Mouse (Mus musculus): ENCODE results near the gene Wrap53. TPM values are rescaled to one million over a fixed set of nuclear protein-coding genes. Genes with fewer than 3 reads are reported as not detected.

Gene Wrap53
- 7.7 TPM for polyA plus RNA-seq (2015; fragmentation: Illumina TruSeq; extraction: RNeasy Lipid Tissue Mini Kit (QIAGEN cat#74804); ENCODE audit: insufficient read depth, low replicate concordance)

GRCm38 (mm10) chr11:69580091-69580514 lies at the start of gene Wrap53, which contains the start of gene Trp53:
Gene Wrap53, minus strand, starts transcription at chr11:69580255.
Gene Trp53, plus strand, starts transcription at chr11:69580359.

DNA sequence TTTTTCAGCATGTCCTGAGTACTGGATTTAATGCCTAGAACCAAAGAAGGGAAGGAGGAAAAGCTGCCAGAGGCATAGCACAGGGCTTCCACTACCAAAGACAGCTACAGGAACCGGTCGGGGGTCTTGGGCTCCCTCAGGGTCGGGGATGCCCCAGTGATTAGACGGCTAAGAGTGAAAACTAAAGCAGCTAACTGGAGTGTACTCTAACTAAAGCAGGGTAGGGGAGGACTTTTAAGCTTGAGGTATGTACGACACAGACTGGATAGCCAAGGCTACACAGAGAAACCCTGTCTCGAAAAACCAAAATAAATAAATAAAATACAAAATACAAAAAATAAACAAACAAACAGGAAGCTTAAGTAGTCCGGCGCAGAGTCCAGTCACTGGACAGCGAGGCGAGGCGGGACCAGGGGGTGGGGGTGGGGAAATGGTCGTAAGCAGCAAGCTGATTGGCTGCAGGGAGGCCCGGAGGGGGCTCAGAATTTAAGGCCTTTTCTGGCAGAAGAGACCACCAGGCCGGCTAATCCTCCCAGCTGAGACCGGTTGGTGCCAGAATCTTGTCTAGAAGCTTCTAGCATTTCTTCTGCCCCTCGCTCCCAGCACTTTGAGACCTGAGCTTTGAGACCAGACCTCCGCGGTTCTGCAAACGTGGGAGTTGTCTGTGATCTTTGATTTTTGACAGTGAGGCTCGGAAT lies 41.7 kb upstream of the Wrap53 start, which contains the start of gene Sat2:
Gene Sat2, plus strand, starts transcription at position 454 of the 698 bp plus-strand sequence.

GRCm38 (mm10) chr11:69617805-69618204 lies 37.8 kb upstream of the Wrap53 start, which contains the start of gene Shbg:
Gene Shbg, minus strand, starts transcription at chr11:69617905.

DNA sequence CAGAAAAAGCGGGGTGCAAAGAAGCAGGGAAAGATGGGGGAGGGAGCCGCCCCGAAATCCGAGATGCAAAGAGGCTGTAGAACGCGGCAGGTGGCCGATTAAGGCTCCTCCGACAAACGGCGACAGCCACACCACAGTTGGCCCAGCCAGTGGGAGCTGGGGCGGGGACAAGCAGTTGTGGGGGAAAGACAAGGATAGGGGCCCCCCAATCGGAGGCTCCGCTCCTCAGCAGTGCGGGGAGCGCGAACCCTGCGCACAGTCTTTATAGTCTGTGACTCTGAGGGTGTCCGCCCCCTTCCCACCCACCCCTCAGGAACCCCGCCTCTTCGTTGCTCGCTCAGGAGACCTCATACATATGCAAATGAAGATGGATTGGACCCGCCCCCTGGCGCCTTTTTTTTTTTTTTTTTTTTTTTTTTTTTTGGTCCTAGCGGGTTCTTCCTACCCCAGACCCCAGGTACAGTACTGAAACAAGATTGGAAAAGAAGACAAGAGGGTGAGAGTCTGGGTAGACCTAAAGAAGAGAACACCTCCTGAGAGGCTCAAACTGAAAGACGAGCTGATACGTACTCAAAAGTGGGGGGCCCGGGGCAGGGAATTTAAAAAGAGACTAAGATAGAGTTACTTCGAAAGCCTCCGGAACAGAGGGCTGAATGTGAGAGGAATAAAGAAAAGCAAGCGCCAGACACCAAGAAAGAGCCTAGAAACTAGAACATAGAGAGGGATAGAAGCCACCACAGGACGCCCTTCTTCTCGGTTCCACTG lies 25.9 kb upstream of the Wrap53 start, which contains the start of gene Atp1b2:
Gene Atp1b2, minus strand, starts transcription at position 217 of the 765 bp plus-strand sequence.

DNA sequence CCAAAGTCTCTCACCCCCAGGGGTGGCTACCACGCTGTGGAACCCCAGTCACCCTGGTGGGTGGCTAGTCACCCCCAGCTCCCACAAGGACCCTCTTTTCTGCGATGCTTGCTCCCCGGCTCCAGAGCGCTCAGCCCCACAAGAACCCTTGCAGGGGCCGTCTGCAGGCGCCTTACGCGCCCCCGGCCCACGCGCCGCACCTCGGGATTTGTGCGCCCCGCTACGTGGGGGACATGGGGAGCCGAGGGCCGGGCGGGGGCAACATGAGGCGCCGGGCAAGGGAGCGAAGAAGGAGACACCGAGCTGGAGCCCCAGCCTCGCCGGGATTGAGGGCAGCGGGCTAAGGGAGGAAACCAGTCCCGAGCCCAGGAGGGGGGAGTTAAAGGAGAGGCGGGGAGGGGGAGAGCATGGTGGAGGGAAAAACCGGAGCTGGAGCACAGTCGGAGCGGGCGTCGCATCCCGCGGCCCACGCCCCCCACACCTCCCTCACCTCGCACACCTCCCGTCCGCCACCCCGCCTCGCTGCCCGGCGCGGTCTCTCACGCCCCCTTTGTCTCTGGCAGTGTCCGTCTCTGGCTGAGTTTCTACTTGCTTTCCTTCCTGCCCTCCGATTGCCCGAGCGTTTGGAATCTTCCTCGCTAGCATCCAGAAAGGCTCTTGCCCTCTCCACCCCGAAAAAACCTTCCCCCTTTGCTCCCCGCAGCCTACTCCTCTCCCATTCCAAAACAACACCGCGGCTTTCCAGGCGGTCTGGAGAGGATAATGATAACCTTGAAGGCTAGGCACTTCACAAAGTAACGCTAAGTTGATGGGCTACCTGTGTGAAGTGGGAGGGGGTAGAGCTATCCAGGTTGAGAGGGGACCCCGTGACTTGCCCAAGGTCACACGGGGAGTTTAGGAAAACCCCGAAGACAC lies 19.9 kb downstream of the Wrap53 start, which contains the start of gene Efnb3:
Gene Efnb3, minus strand, starts transcription at position 355 of the 915 bp plus-strand sequence.

DNA sequence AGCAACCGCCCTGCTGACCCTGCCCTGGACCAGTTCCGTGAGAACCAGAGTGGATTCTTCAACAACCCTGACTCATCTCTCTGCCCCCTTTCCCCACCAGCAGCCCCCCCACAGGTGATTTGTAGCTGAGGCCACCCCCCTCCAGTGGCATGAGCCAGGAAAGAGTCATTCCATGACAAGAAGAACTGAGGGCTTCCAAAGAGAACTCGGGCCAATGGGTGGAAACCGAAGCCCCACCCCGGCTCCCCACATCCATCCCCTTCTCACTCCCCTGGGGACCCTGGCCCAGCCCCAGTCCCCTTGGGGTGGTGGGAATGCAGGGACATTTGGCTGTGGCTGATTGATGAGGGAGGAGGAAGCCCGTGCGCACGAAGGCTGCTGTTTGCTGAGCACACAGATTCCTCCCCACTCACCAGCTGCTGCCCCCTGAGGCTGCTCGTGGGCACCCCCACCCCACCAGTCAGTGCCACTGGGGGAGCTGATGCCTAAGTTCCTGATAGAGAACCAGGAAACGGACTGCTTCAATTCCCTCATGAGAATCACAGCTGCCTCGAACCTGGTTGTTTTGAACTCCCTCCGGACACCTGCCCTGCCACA lies 30.9 kb downstream of the Wrap53 start, which contains the start of gene Dnah2:
Gene Dnah2, minus strand, starts transcription at position 51 of the 597 bp plus-strand sequence.

Other genes starting within 250 kb of the Wrap53 start
- gene Rnf227, start 239.8 kb downstream of the Wrap53 start, polyA plus RNA-seq (2015; fragmentation: Illumina TruSeq; extraction: RNeasy Lipid Tissue Mini Kit (QIAGEN cat#74804); ENCODE audit: insufficient read depth, low replicate concordance) = 3.7 TPM
- gene Chd3, start 210.8 kb downstream of the Wrap53 start, polyA plus RNA-seq (2015; fragmentation: Illumina TruSeq; extraction: RNeasy Lipid Tissue Mini Kit (QIAGEN cat#74804); ENCODE audit: insufficient read depth, low replicate concordance) = 161 TPM
- gene Naa38, start 184.8 kb downstream of the Wrap53 start, polyA plus RNA-seq (2015; fragmentation: Illumina TruSeq; extraction: RNeasy Lipid Tissue Mini Kit (QIAGEN cat#74804); ENCODE audit: insufficient read depth, low replicate concordance) = 48.9 TPM
- 35.9 TPM for gene Cyb5d1, start 184.6 kb downstream of the Wrap53 start, polyA plus RNA-seq (2015; fragmentation: Illumina TruSeq; extraction: RNeasy Lipid Tissue Mini Kit (QIAGEN cat#74804); ENCODE audit: insufficient read depth, low replicate concordance)
- gene Tmem88, start 182.0 kb downstream of the Wrap53 start, polyA plus RNA-seq (2015; fragmentation: Illumina TruSeq; extraction: RNeasy Lipid Tissue Mini Kit (QIAGEN cat#74804); ENCODE audit: insufficient read depth, low replicate concordance) = 2.4 TPM
- 8.9 TPM for gene Kdm6b, start 166.6 kb downstream of the Wrap53 start, polyA plus RNA-seq (2015; fragmentation: Illumina TruSeq; extraction: RNeasy Lipid Tissue Mini Kit (QIAGEN cat#74804); ENCODE audit: insufficient read depth, low replicate concordance)
- gene Dnah2, start 31.1 kb downstream of the Wrap53 start, polyA plus RNA-seq (2015; fragmentation: Illumina TruSeq; extraction: RNeasy Lipid Tissue Mini Kit (QIAGEN cat#74804); ENCODE audit: insufficient read depth, low replicate concordance) = 0.51 TPM
- gene Efnb3, start 20.1 kb downstream of the Wrap53 start, polyA plus RNA-seq (2015; fragmentation: Illumina TruSeq; extraction: RNeasy Lipid Tissue Mini Kit (QIAGEN cat#74804); ENCODE audit: insufficient read depth, low replicate concordance) = 0.88 TPM
- gene Trp53, start 104 bp upstream of the Wrap53 start, polyA plus RNA-seq (2015; fragmentation: Illumina TruSeq; extraction: RNeasy Lipid Tissue Mini Kit (QIAGEN cat#74804); ENCODE audit: insufficient read depth, low replicate concordance) = 99.7 TPM
- gene Atp1b2, start 25.7 kb upstream of the Wrap53 start, polyA plus RNA-seq (2015; fragmentation: Illumina TruSeq; extraction: RNeasy Lipid Tissue Mini Kit (QIAGEN cat#74804); ENCODE audit: insufficient read depth, low replicate concordance) = 15.0 TPM
- not detected for gene Shbg, start 37.6 kb upstream of the Wrap53 start, polyA plus RNA-seq (2015; fragmentation: Illumina TruSeq; extraction: RNeasy Lipid Tissue Mini Kit (QIAGEN cat#74804); ENCODE audit: insufficient read depth, low replicate concordance)
- 3.1 TPM for gene Sat2, start 41.8 kb upstream of the Wrap53 start, polyA plus RNA-seq (2015; fragmentation: Illumina TruSeq; extraction: RNeasy Lipid Tissue Mini Kit (QIAGEN cat#74804); ENCODE audit: insufficient read depth, low replicate concordance)
- 49.8 TPM for gene Fxr2, start 52.7 kb upstream of the Wrap53 start, polyA plus RNA-seq (2015; fragmentation: Illumina TruSeq; extraction: RNeasy Lipid Tissue Mini Kit (QIAGEN cat#74804); ENCODE audit: insufficient read depth, low replicate concordance)
- not detected for gene Sox15, start 75.1 kb upstream of the Wrap53 start, polyA plus RNA-seq (2015; fragmentation: Illumina TruSeq; extraction: RNeasy Lipid Tissue Mini Kit (QIAGEN cat#74804); ENCODE audit: insufficient read depth, low replicate concordance)
- 58.3 TPM for gene Mpdu1, start 82.4 kb upstream of the Wrap53 start, polyA plus RNA-seq (2015; fragmentation: Illumina TruSeq; extraction: RNeasy Lipid Tissue Mini Kit (QIAGEN cat#74804); ENCODE audit: insufficient read depth, low replicate concordance)
- 75.0 TPM for gene Cd68, start 85.9 kb upstream of the Wrap53 start, polyA plus RNA-seq (2015; fragmentation: Illumina TruSeq; extraction: RNeasy Lipid Tissue Mini Kit (QIAGEN cat#74804); ENCODE audit: insufficient read depth, low replicate concordance)
- gene Eif4a1, start 92.2 kb upstream of the Wrap53 start, polyA plus RNA-seq (2015; fragmentation: Illumina TruSeq; extraction: RNeasy Lipid Tissue Mini Kit (QIAGEN cat#74804); ENCODE audit: insufficient read depth, low replicate concordance) = 820 TPM
- gene Senp3, start 101.8 kb upstream of the Wrap53 start, polyA plus RNA-seq (2015; fragmentation: Illumina TruSeq; extraction: RNeasy Lipid Tissue Mini Kit (QIAGEN cat#74804); ENCODE audit: insufficient read depth, low replicate concordance) = 194 TPM
- 17.3 TPM for gene Tnfsf13, start 105.5 kb upstream of the Wrap53 start, polyA plus RNA-seq (2015; fragmentation: Illumina TruSeq; extraction: RNeasy Lipid Tissue Mini Kit (QIAGEN cat#74804); ENCODE audit: insufficient read depth, low replicate concordance)
- gene Tnfsf12, start 115.6 kb upstream of the Wrap53 start, polyA plus RNA-seq (2015; fragmentation: Illumina TruSeq; extraction: RNeasy Lipid Tissue Mini Kit (QIAGEN cat#74804); ENCODE audit: insufficient read depth, low replicate concordance) = 12.0 TPM
- 7.2 TPM for gene Tnfsfm13, start 115.8 kb upstream of the Wrap53 start, polyA plus RNA-seq (2015; fragmentation: Illumina TruSeq; extraction: RNeasy Lipid Tissue Mini Kit (QIAGEN cat#74804); ENCODE audit: insufficient read depth, low replicate concordance)
- gene Polr2a, start 178.4 kb upstream of the Wrap53 start, polyA plus RNA-seq (2015; fragmentation: Illumina TruSeq; extraction: RNeasy Lipid Tissue Mini Kit (QIAGEN cat#74804); ENCODE audit: insufficient read depth, low replicate concordance) = 121 TPM
- not detected for gene Slc35g3, start 181.7 kb upstream of the Wrap53 start, polyA plus RNA-seq (2015; fragmentation: Illumina TruSeq; extraction: RNeasy Lipid Tissue Mini Kit (QIAGEN cat#74804); ENCODE audit: insufficient read depth, low replicate concordance)
- gene Zbtb4, start 185.7 kb upstream of the Wrap53 start, polyA plus RNA-seq (2015; fragmentation: Illumina TruSeq; extraction: RNeasy Lipid Tissue Mini Kit (QIAGEN cat#74804); ENCODE audit: insufficient read depth, low replicate concordance) = 27.8 TPM
- gene Chrnb1, start 215.7 kb upstream of the Wrap53 start, polyA plus RNA-seq (2015; fragmentation: Illumina TruSeq; extraction: RNeasy Lipid Tissue Mini Kit (QIAGEN cat#74804); ENCODE audit: insufficient read depth, low replicate concordance) = 10.8 TPM
- gene Fgf11, start 221.6 kb upstream of the Wrap53 start, polyA plus RNA-seq (2015; fragmentation: Illumina TruSeq; extraction: RNeasy Lipid Tissue Mini Kit (QIAGEN cat#74804); ENCODE audit: insufficient read depth, low replicate concordance) = 2.2 TPM
- gene Tmem102, start 225.4 kb upstream of the Wrap53 start, polyA plus RNA-seq (2015; fragmentation: Illumina TruSeq; extraction: RNeasy Lipid Tissue Mini Kit (QIAGEN cat#74804); ENCODE audit: insufficient read depth, low replicate concordance) = not detected
- not detected for gene Gm39566, start 235.0 kb upstream of the Wrap53 start, polyA plus RNA-seq (2015; fragmentation: Illumina TruSeq; extraction: RNeasy Lipid Tissue Mini Kit (QIAGEN cat#74804); ENCODE audit: insufficient read depth, low replicate concordance)
- not detected for gene Spem2, start 238.2 kb upstream of the Wrap53 start, polyA plus RNA-seq (2015; fragmentation: Illumina TruSeq; extraction: RNeasy Lipid Tissue Mini Kit (QIAGEN cat#74804); ENCODE audit: insufficient read depth, low replicate concordance)
- not detected for gene Spem1, start 241.9 kb upstream of the Wrap53 start, polyA plus RNA-seq (2015; fragmentation: Illumina TruSeq; extraction: RNeasy Lipid Tissue Mini Kit (QIAGEN cat#74804); ENCODE audit: insufficient read depth, low replicate concordance)